Mouse (Mus musculus) lung, embryonic 16.5 days (tissue): ENCODE data around the gene Gramd2. TPM values are rescaled to one million over a fixed set of nuclear protein-coding genes. Genes with fewer than 3 reads are reported as not detected.
"Not testable (repeated sequence)": the region's sequence is repeated elsewhere in the genome, so short reads cannot be mapped to it uniquely, and the experiment has no call there.

Experiments
- ATAC-seq: fragments of 200-750 bp; cut with Nextera tagmentation; 2 replicates; pipeline ENCODE4 v1.8.0; 2017; ENCODE audit warnings: low read depth, mild to moderate bottlenecking, moderate library complexity
- H3K27ac ChIP-seq: fragments of 300-500 bp; sonication (generic); 2 replicates; pipeline ENCODE4 v1.5.1; 2014; ENCODE audit warnings: mild to moderate bottlenecking, control low read depth, low read length
- H3K27me3 ChIP-seq: fragments of 300-500 bp; sonication (generic); 2 replicates; pipeline ENCODE4 v1.6.1; 2014; ENCODE audit warnings: low read depth, low read length, mixed read lengths; ENCODE audit not compliant: control insufficient read depth, insufficient read depth
- H3K36me3 ChIP-seq: fragments of 300-500 bp; sonication (generic); 2 replicates; pipeline ENCODE4 v1.6.1; 2014; ENCODE audit warnings: low read length; ENCODE audit not compliant: control insufficient read depth, insufficient read depth
- H3K4me1 ChIP-seq: fragments of 300-500 bp; sonication (generic); replicated peaks from 2 replicates; pipeline ENCODE4 v1.6.1; 2014; ENCODE audit warnings: low read length, mixed read lengths; ENCODE audit not compliant: control insufficient read depth, insufficient read depth
- H3K4me2 ChIP-seq: fragments of 300-500 bp; sonication (generic); 2 replicates; pipeline ENCODE4 v1.6.1; 2014; ENCODE audit warnings: low read depth, low read length, control low read depth
- H3K4me3 ChIP-seq: fragments of 300-500 bp; sonication (generic); 2 replicates; pipeline ENCODE4 v1.5.1; 2014; ENCODE audit warnings: mild to moderate bottlenecking, low read length, control low read depth
- H3K9ac ChIP-seq: fragments of 300-500 bp; sonication (generic); 2 replicates; pipeline ENCODE4 v1.6.1; 2014; ENCODE audit warnings: low read length, control low read depth
- H3K9me3 ChIP-seq: fragments of 300-500 bp; sonication (generic); 2 replicates; pipeline ENCODE4 v1.6.1; 2016; ENCODE audit warnings: low read length; ENCODE audit not compliant: control insufficient read depth
- WGBS: fragments of 180-500 bp; shearing (Covaris S2); extraction: QIAGEN DNeasy Blood & Tissue Kit; methylation state at CpG from one replicate; pipeline ENCODE4 v1.1.7; 2014; 5-methylcytosine and 5-hydroxymethylcytosine counted together
- polyA plus RNA-seq: library from polyadenylated mRNA; unstranded; fragments of >200 nt; fragmentation: Nextera tagmentation; extraction: Ambion mirVana; gene quantifications from 2 replicates; pipeline ENCODE4 v1.2.1, GENCODE M21; 2015

Gene Gramd2
- polyA plus RNA-seq, 1 experiment from 2014 or later: 11.0 TPM

DNA sequence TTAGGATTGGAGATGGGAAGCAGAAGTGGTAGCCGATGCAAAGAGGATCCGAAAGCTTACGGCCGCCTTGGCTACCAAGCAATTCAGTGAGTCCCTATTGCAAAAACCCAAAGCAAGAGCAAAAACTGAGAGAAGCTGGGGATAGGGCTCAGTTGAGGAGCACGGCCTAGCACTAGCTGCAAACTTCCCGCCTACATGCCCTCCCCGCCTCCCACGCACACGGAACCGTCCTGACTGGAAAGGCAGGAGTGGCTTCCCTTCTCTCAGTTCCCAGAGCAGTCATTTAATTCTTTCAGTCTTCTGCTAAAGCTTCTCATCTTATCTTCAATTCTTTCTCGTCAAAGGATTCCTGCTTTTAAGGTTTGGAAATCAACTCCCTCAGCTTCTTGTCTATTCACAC is 69.0 kb downstream of the Gramd2 start:
- H3K27ac ChIP-seq: no peak overlapping the region
- ATAC-seq: no peak
- H3K4me3 ChIP-seq: no peak overlapping the region
- no peaks in the 10 kb centered on the region for H3K36me3 ChIP-seq
- 78% methylated on average over 11 of the region's 11 CpGs for WGBS
- H3K4me2 ChIP-seq: no peak overlapping the region
- no peaks in the 10 kb centered on the region for H3K9me3 ChIP-seq
- H3K9ac ChIP-seq: no peak overlapping the region
- peaks cover 9% of the 10 kb centered on the region for H3K4me1 ChIP-seq
- H3K27me3 ChIP-seq: no peaks in the 10 kb centered on the region

- H3K9me3 ChIP-seq: no peaks in the 10 kb centered on the region
- H3K9ac ChIP-seq: peak overlapping the region; percentile 67
- peak overlapping the region; percentile 84 for H3K27ac ChIP-seq
- ATAC-seq: no peak
- WGBS: 27% methylated on average over 12 of the region's 12 CpGs
- no peaks in the 10 kb centered on the region for H3K36me3 ChIP-seq
- peak overlapping the region; percentile 78 for H3K4me3 ChIP-seq
- peaks cover 9% of the 10 kb centered on the region for H3K4me1 ChIP-seq
- peak overlapping the region; percentile 83 for H3K4me2 ChIP-seq
- H3K27me3 ChIP-seq: no peaks in the 10 kb centered on the region
Observed at GRCm38 (mm10) chr9:59749581-59750265, 69.8 kb downstream of the Gramd2 start.

- no peaks in the 10 kb centered on the region for H3K36me3 ChIP-seq
- H3K9me3 ChIP-seq: no peaks in the 10 kb centered on the region
- peak within 1 kb of the TSS; percentile 91 for H3K4me2 ChIP-seq
- peaks cover 9% of the 10 kb centered on the region for H3K4me1 ChIP-seq
- peak; percentile 96 for ATAC-seq
- H3K27ac ChIP-seq: peak within 1 kb of the TSS; percentile 96
- under 1% methylated on average over 48 of the region's 59 CpGs for WGBS
- H3K9ac ChIP-seq: peak within 1 kb of the TSS; percentile 90
- no peaks in the 10 kb centered on the region for H3K27me3 ChIP-seq
- peak within 1 kb of the TSS; percentile 78 for H3K4me3 ChIP-seq
Observed at GRCm38 (mm10) chr9:59750267-59751065, 70.5 kb downstream of the Gramd2 start, which contains the start of the genes Senp8 and Myo9a. Senp8 (minus strand) TSS chr9:59750710. Myo9a (plus strand) TSS chr9:59750896.

- no peaks in the 10 kb centered on the region for H3K36me3 ChIP-seq
- peaks cover 15% of the 10 kb centered on the region for H3K4me1 ChIP-seq
- peak overlapping the region; percentile 91 for H3K4me2 ChIP-seq
- no peaks in the 10 kb centered on the region for H3K27me3 ChIP-seq
- ATAC-seq: peak; percentile 94
- peak overlapping the region; percentile 78 for H3K4me3 ChIP-seq
- H3K9me3 ChIP-seq: no peaks in the 10 kb centered on the region
- H3K27ac ChIP-seq: peak overlapping the region; percentile 96
- H3K9ac ChIP-seq: peak overlapping the region; percentile 90
- WGBS: 0% methylated on average over 40 of the region's 49 CpGs
Observed at GRCm38 (mm10) chr9:59751066-59751581, 71.2 kb downstream of the Gramd2 start.

DNA sequence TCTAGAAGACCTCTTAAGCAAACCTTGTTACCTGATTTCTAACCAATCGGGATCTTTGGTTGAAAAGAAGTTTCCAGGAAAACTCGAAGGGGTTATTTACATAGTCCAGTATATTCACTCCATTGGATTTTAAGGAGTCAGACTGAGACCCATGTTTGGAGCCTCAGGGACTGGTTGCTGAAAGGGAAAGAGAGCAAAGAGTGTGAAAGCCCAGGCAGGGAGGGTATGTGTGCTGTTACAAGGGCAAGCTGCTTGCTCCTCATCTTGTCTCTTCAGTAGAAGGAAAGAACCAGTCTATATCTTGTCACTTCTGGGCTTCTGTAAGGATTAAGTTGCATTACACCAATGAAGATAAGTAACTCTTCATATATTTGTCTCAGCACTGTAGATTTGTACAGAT is 72.0 kb downstream of the Gramd2 start:
- no peaks in the 10 kb centered on the region for H3K9me3 ChIP-seq
- no peaks in the 10 kb centered on the region for H3K36me3 ChIP-seq
- H3K4me3 ChIP-seq: peak overlapping the region; percentile 78
- peaks cover 15% of the 10 kb centered on the region for H3K4me1 ChIP-seq
- H3K9ac ChIP-seq: peak overlapping the region; percentile 90
- H3K27ac ChIP-seq: peak overlapping the region; percentile 96; the same call in 1 of the 2 replicates
- peak overlapping the region; percentile 91 for H3K4me2 ChIP-seq
- 0% methylated on average over 2 of the region's 2 CpGs for WGBS
- H3K27me3 ChIP-seq: no peaks in the 10 kb centered on the region
- no peak for ATAC-seq

DNA sequence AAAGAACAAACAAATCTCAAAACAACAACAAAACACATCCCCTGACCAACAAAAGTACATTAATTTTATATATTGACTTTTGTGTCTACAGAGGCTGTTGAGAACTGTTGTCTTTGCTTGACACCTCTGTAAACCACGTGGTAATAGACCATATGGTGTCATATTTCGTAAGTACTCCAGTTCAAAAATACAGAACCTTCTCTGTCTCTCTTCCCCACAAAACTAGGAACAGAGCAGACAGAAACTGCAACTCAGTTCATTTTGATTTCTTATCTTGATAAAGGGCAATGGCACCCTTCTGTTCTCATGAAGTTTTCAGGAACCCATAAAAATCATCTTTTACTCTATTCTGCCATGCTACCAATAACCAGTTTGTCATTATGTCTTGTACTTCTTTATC is 75.3 kb downstream of the Gramd2 start:
- Histone ChIP-seq H3K4me2 (no peak overlapping the region), H3K4me1 (peaks cover 8% of the 10 kb centered on the region; the same call in 1 of the 2 replicates), H3K36me3 (no peaks in the 10 kb centered on the region), H3K9ac (no peak overlapping the region), H3K9me3 (no peaks in the 10 kb centered on the region), H3K4me3 (no peak overlapping the region), H3K27me3 (no peaks in the 10 kb centered on the region), H3K27ac (no peak overlapping the region)
- 28% methylated on average over 2 of the region's 2 CpGs for WGBS
- no peak for ATAC-seq

DNA sequence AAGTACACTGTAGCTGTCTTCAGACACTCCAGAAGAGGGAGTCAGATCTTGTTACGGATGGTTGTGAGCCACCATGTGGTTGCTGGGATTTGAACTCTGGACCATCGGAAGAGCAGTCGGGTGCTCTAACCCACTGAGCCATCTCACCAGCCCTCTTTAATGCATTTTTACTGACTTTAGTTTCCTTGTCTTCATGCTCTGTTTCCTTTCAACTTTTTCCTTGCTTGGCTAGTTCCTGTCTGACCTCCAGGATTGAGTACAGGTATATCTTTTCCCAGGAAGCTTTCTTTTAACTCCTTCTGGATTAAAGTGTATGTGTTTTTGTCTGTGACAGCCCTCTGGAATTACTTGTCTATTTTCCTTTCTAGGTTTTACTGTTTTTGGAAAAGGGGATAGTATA is 77.1 kb downstream of the Gramd2 start:
- not testable (repeated sequence) for H3K9ac ChIP-seq, H3K9me3 ChIP-seq, H3K27ac ChIP-seq, H3K36me3 ChIP-seq, H3K4me1 ChIP-seq, H3K27me3 ChIP-seq, H3K4me3 ChIP-seq, H3K4me2 ChIP-seq, ATAC-seq
- WGBS: 93% methylated on average over 2 of the region's 3 CpGs

GRCm38 (mm10) chr9:59760515-59760914 is 80.6 kb downstream of the Gramd2 start:
- 63% methylated on average over 3 of the region's 3 CpGs for WGBS
- Histone ChIP-seq H3K9ac (no peak overlapping the region), H3K27ac (no peak overlapping the region), H3K4me3 (no peak overlapping the region), H3K9me3 (no peaks in the 10 kb centered on the region), H3K4me2 (no peak overlapping the region), H3K36me3 (no peaks in the 10 kb centered on the region), H3K4me1 (peaks cover 5% of the 10 kb centered on the region; the same call in 1 of the 2 replicates), H3K27me3 (no peaks in the 10 kb centered on the region)
- no peak for ATAC-seq

DNA sequence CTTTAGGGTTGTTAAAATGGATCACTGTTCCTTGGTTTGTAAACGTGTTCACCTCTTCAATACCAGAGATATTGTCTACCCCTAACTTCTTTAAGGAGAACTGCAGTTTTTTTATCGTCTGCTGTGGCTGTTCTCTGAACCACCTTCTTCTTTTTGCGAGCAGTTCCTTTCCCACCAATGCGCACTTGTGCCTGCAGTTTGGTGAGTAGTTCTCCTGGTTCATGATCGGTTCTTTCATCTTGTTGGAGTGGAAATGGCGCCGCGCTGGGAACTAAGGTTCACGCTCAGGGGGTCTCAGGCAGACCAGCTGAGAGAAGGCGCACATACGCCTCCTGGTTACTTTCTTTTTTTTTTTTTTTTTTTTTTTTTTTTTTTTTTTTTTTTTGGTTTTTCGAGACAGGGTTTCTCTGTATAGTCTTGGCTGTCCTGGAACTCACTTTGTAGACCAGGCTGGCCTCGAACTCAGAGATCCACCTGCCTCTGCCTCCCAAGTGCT is 87.1 kb downstream of the Gramd2 start:
- H3K9ac ChIP-seq, H3K4me1 ChIP-seq, ATAC-seq, H3K36me3 ChIP-seq, H3K27ac ChIP-seq, H3K27me3 ChIP-seq, H3K4me2 ChIP-seq, H3K4me3 ChIP-seq, H3K9me3 ChIP-seq: not testable (repeated sequence)
- WGBS: 89% methylated on average over 12 of the region's 13 CpGs
